Mouse (Mus musculus): ENCODE results near the gene Tnnc2.

The Tnnc2 gene

GRCm38 (mm10) chr2:164795868-164796267 is 16.1 kb upstream of the Tnnc2 start:
- no peak for DNase-seq (ENCODE audit: low spot score)

DNA sequence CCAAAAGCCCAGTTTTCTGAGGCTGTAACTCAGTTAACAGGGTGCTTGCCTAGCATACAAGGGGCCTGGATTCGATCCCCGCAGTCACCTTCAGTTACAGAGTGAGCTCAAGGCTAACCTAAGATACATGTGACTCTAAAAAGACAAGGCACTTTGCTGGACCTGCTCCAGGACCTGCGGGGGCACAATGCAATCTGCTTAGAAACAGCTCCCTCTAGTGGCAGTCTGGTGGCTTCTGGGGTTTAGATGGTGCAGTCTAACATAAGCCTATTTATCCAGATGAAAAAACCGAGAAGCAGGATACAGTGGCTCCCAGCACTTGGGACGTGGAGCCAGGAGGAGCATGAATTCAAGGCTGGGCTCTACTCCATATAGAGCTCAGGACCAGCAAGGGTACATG is 14.5 kb upstream of the Tnnc2 start:
- peak; percentile 79 for DNase-seq (ENCODE audit: low spot score)

DNA sequence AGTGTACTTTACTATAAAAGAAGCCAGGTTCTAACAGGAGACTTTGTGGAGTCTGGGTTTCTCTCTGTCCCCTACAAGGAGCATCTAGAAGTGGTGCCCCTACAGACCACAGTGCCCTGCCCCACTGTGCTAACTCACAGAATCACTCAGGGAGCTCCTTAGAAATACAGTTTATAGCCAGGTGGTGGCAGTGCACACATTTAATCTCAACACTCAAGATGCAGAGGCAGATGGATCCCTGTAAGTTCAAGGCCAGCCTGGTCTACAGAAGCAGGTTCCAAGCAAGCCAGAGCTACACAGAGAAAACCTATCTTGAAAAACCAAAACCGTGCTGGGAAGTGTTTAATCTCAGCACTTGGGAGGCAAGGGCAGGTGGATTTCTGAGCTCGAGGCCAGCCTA is 14.0 kb upstream of the Tnnc2 start:
- DNase-seq (ENCODE audit: low spot score): no peak

DNA sequence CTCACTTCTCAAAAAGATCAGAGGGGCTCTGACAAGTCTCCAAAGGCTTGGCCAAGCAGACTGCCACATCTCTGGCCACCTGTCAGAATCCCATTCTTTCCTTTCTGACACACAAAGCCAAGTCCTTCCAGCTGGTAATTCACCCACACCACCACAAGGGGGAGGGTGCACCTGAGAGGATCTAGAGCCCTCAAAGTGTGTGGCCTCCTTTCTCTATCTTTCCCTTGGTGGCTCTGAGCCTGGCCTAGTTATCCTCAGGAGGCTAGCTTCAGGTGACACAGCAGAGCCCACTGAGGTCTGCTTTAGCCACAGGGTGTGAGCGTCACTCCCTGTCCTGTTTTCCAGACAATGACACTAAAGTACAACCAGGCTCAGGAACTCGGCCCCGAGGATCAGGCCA is 13.5 kb upstream of the Tnnc2 start:
- no peak for DNase-seq (ENCODE audit: low spot score)

GRCm38 (mm10) chr2:164792400-164793190 is 12.8 kb upstream of the Tnnc2 start:
- no peak for DNase-seq (ENCODE audit: low spot score)

DNA sequence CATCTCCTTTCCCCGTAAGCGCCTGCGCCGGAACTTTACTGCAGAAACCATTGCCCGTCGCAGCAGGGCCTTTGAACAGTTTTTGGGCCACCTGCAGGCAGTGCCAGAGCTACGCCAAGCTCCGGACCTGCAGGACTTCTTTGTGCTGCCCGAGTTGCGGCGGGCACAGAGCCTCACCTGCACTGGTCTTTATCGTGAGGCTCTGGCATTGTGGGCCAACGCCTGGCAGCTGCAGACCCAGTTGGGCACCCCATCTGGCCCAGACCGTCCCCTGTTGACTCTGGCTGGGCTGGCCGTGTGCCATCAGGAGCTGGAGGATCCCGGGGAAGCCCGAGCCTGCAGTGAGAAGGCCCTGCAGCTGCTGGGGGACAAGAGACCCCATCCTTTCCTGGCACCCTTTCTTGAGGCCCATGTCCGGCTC is 12.1 kb upstream of the Tnnc2 start:
- DNase-seq (ENCODE audit: low spot score): no peak

- DNase-seq (ENCODE audit: low spot score): no peak
Observed at GRCm38 (mm10) chr2:164790451-164790850, 10.7 kb upstream of the Tnnc2 start.

DNA sequence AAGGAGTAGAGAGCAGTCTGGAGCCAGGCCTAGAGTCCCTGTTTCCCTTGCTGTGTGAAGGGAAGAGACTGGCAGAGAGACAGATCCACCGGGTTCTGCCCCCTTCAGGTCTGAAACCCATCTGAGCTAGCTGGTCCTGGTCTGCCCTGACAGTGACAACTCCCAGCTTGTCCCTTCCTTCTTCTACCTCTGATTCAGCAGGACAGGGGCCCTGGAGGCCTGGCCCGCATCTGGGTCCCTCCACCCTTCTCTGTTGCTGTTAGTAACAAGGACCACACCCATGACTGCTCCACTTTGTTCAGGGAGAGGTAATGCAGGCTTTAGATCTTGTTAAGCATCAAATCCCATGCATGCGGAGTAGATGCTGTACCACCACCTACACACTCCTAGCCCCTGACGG is 8.6 kb upstream of the Tnnc2 start:
- DNase-seq (ENCODE audit: low spot score): no peak

DNA sequence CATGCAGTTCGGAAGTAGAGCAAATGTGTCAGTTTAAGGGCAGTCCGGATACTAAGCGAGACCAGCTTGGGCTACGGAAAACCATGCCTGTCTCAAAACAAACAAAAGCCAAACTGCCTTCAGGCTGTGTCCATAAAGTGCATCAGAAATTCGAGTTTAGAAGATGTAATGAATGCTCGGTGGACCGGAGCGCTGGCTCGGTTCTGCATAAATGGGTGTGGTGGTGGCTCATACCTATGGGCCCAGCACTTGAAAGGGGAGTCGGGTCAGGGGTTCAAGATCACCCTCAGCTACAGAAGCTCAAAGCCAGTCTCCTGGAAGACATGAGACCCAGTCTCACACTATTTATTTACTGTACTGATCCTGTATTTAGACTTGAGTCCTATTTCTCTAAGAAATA is 8.0 kb upstream of the Tnnc2 start:
- no peak for DNase-seq (ENCODE audit: low spot score)

- DNase-seq (ENCODE audit: low spot score): no peak
Observed at GRCm38 (mm10) chr2:164787032-164787431, 7.3 kb upstream of the Tnnc2 start.

- DNase-seq (ENCODE audit: low spot score): no peak
Observed at GRCm38 (mm10) chr2:164786388-164786885, 6.7 kb upstream of the Tnnc2 start.

GRCm38 (mm10) chr2:164785481-164786387 is 6.0 kb upstream of the Tnnc2 start, which contains the start of gene Snx21:
Snx21 (plus strand) TSS chr2:164785823.
- DNase-seq (ENCODE audit: low spot score): no peak

DNA sequence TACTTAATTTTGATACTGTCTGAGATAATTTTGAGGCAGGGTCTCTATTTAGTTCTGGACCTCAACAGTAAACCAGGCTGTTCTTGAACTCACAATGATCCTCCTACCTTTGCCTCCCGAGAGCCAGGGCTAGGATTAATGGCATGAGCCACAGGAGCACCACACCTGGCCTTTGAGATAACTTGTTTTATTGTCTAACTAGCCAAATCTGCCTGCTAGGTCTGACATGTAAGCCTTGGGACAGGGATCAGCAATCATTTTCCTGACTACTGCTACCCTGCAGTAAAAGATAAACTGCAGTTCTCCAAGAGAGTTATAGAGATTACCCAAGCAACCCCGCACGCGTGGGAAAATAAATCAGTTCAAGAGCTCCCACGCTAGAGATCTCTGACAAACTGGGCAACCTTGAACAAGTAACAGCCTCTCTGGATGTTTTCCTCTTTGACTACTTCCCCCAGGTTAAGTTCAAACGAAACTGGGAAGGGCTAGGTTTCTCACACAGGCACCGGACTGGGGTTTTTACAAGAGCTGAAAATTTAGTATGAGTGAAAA is 5.2 kb upstream of the Tnnc2 start:
- no peak for DNase-seq (ENCODE audit: low spot score)

DNA sequence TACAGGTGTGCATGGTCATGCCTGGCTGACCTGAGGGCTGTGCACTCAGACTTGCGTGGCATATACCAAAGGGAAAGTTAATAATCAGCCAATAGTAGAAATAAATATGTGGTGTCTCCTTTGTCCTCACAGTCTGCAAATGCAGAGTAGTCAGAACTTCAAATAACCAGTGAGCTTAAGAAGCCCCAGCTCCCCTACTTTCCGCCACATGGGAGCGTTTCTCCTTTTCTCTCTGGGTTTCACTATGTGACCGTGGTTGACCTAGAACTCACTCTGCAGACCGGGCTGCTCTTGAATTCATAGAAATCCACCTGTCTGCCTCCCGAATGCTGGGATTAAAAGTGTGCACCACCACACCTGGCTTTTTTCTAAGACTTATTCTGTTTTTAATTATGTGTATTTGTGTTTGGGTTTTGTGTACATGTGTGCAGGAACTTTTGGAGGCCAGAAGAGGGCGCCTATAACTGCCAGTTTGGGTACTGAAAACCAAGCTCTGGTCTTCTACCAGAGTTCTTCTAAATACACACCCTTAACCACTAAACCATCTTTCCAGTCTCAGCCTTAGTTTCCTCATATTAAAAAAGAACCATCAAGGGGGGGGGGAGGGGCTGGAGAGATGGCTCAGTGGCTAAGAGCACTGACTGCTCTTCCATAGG is 4.3 kb upstream of the Tnnc2 start:
- no peak for DNase-seq (ENCODE audit: low spot score)

DNA sequence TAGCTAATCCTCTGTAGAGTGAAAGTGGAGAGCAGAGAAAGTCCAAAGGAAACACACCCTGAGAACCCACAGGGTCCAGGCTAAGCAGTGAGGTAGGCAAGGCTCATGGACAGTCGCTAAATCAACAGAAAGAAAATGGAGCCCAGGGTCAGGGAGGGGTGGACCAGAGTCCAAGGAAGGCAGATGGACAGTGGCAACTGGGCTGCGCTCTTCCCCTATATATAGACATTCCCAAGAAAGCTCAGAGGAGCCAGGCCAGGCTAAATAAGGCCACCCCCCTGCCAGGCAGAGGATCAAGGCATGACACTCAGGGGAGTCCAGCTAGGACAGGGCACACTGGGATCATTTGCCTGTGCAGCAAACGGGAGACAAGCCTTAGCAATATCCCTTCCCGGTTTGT is 2.1 kb upstream of the Tnnc2 start:
- no peak for DNase-seq (ENCODE audit: low spot score)

- DNase-seq (ENCODE audit: low spot score): no peak
Observed at GRCm38 (mm10) chr2:164778809-164779208, 958 bp downstream of the Tnnc2 start.

GRCm38 (mm10) chr2:164778015-164778287 is 1.8 kb downstream of the Tnnc2 start:
- no peak for DNase-seq (ENCODE audit: low spot score)

DNA sequence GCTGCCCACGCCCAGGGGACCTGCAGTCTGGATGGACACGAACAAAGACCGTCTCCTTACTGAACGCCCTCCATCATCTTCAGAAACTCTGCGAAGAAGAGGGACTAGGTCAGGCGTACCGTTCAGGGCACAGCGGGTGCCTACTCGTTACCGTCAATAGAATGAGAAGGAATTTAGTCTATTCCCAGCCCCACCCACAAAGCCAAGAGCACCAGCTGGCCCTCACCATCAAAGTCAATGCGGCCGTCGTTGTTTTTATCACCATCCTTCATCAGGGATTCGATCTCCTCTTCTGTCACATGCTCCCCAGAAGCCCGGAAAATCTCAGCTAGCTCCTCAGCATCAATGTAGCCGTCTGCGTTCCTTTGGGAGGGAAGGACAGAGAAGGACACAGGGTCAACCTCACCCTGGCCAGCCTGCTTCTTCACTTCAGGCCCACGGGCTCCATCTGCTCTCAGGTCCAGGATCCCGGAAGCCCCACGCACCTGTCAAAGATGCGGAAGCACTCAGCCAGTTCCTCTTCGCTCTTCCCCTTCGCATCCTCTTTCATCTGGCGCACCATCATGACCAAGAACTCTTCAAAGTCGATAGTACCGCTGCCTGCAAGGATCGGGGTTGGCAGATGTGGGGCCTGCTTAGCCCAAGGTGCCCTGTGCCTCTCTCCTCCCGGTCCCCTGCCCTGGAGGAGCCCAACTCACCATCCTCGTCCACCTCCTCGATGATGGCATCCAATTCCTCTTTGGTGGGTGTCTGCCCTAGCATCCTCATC is 2.3 kb downstream of the Tnnc2 start:
- no peak for DNase-seq (ENCODE audit: low spot score)

DNA sequence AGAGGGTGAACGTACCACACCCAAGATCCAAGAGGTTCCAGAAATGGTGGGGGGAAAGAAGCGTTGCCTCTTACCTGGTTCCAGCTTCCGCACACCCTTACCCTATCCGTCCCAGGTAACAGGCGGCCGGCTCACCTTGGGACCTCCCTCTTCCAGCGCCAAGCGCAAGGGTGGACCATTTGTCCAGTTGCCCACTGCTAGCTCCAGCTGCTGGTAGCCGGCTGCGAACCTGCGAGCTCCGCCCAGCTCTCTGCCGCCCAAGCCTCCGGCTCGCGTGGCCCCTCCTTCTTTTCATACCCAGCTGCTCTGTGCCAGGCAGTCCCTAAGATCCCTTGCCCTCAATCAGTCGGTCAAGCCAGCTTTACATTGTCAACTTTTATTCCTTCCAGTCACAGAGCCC is 3.0 kb downstream of the Tnnc2 start:
- no peak for DNase-seq (ENCODE audit: low spot score)

- DNase-seq (ENCODE audit: low spot score): no peak
Observed at GRCm38 (mm10) chr2:164776130-164776529, 3.6 kb downstream of the Tnnc2 start.

DNA sequence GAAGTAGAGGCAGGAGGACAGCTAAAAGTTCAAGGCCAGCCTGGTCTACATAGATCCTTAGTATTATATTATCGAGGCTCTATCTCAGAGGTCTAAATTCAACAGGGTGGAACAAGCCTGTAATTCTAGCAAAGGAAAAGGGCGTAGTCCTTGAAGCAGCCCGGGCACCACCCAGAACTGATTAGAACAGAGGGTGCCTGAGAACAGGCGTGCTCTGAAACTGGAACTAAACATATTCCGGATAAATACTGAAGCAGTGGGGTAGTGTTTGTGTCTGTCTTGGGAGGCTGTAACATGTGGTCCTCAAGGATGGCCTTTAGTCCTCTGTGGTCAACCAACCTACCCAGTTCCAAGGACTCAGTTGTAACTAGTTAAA is 5.8 kb downstream of the Tnnc2 start:
- DNase-seq (ENCODE audit: low spot score): no peak

All from layer of hippocampus, adult 9-10 months (tissue).